Comparison of ENCODE assay signal across 22 mouse cellular contexts in the genomic region with DNA sequence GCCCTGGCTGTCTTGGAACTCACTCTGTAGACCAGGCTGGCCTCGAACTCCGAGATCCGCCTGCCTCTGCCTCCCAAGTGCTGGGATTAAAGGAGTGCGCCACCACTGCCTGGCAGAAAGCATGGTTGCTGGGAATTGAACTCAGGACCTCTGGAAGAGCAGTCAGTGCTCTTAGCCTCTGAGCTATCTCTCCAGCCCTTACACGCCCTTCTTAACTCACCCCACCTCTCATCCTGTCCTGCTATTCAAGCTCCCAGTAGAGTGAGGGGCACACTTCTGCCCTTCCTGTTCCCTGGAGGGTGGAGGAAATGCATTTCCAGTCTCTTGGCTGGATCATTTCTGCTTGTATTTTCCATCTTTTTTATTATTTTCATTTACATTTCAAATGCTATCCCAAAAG.
"Had no signal": no experiment of that assay in that cellular context is flagged by ENCODE, and none has a peak within 500 bp of the region (broad histone marks: within the 10 kb centered on the region; RNA-seq: fewer than 3 reads in every experiment).

No protein-coding gene starts in this region.

- DNase-seq: gastrocnemius, postnatal 25 days; heart, adult 2 months; heart, postnatal 10 days; heart, postnatal 4 days; kidney, adult 11 months; kidney, adult 2 months; kidney, adult 9 months; kidney, postnatal 10 days; kidney, postnatal 25 days; kidney, postnatal 4 days had no signal

- ATAC-seq: hindbrain, postnatal 0 days; intestine, embryonic 16.5 days; liver, embryonic 12.5 days had no signal

- H3K27ac ChIP-seq: heart, adult 2 months; hindbrain, embryonic 10.5 days; hindbrain, embryonic 12.5 days; hindbrain, embryonic 15.5 days; hindbrain, postnatal 0 days; layer of hippocampus, adult 2 months; left cerebral cortex, adult 2 months; limb, embryonic 10.5 days; limb, embryonic 12.5 days; liver, embryonic 12.5 days; liver, embryonic 14.5 days had no signal

- H3K9ac ChIP-seq: heart, embryonic 12.5 days; hindbrain, embryonic 12.5 days; hindbrain, embryonic 15.5 days; limb, embryonic 12.5 days; liver, embryonic 12.5 days; liver, embryonic 14.5 days had no signal

- H3K9me3 ChIP-seq: heart, embryonic 12.5 days; hindbrain, embryonic 10.5 days; hindbrain, embryonic 12.5 days; hindbrain, embryonic 15.5 days; limb, embryonic 10.5 days; limb, embryonic 12.5 days; liver, embryonic 12.5 days had no signal

- H3K4me1 ChIP-seq: hindbrain, embryonic 10.5 days; hindbrain, embryonic 12.5 days; hindbrain, embryonic 15.5 days; limb, embryonic 10.5 days; limb, embryonic 12.5 days had no signal

- H3K27me3 ChIP-seq: heart, embryonic 12.5 days; hindbrain, embryonic 12.5 days; hindbrain, embryonic 15.5 days; limb, embryonic 12.5 days; liver, embryonic 12.5 days had no signal

- H3K4me2 ChIP-seq: heart, embryonic 12.5 days; hindbrain, embryonic 12.5 days; hindbrain, embryonic 15.5 days; limb, embryonic 12.5 days; liver, embryonic 12.5 days had no signal

- H3K4me3 ChIP-seq: heart, adult 2 months; heart, embryonic 12.5 days; hindbrain, embryonic 10.5 days; hindbrain, embryonic 12.5 days; hindbrain, embryonic 15.5 days; layer of hippocampus, adult 2 months; left cerebral cortex, adult 2 months; limb, embryonic 10.5 days; limb, embryonic 12.5 days; liver, embryonic 12.5 days had no signal
